Mouse (Mus musculus): ENCODE measurements at regions not wholly inside any gene's neighbourhood (a gene's known extent, or its start where the extent isn't known, plus 50 kb on each side); places are given as distances from the start of the nearest gene placed in this dataset.

DNA sequence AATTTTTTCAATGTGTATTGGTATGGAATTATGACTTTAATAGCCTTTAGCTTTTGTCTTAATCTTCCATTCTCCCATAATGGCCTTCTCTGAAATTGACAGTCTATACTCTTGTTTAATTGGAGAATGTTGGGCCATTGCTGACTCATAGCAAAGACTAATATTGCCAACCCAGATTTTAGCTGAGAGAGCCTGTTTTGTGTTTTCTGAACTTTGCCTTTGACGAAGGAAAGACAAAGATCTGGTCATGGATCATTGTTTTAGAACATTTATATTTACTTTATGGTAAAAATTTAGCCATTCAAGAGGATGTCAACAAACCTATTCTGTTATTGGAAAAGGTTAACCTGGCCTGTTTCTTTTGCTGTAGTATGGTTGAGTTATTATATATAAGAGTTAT is 512.1 kb downstream of the Cypt12 start:
- H3K9me3 ChIP-seq (ENCODE audit: control insufficient read depth, low read depth, low read length), result no peaks in the 10 kb centered on the region
- no peak overlapping the region for H3K27ac ChIP-seq (ENCODE audit: low read length)
- no peaks in the 10 kb centered on the region for H3K36me3 ChIP-seq (ENCODE audit: control insufficient read depth, insufficient read depth, low read length)
- H3K9ac ChIP-seq (replicated peaks; ENCODE audit: low read depth, low read length), result no peak overlapping the region
- 71% methylated on average over 1 of the region's 1 CpGs for WGBS
- H3K4me1 ChIP-seq (ENCODE audit: control insufficient read depth, insufficient read depth, low read length), result no peaks in the 10 kb centered on the region
- no peak for ATAC-seq (ENCODE audit: insufficient number of reproducible peaks, insufficient read depth, low FRiP score, low read depth)
- no peaks in the 10 kb centered on the region for H3K27me3 ChIP-seq (ENCODE audit: control insufficient read depth, insufficient read depth, low read length)
- H3K4me3 ChIP-seq (ENCODE audit: low read depth, low read length), result no peak overlapping the region
- no peak overlapping the region for H3K4me2 ChIP-seq (replicated peaks; ENCODE audit: low read depth, low read length)

DNA sequence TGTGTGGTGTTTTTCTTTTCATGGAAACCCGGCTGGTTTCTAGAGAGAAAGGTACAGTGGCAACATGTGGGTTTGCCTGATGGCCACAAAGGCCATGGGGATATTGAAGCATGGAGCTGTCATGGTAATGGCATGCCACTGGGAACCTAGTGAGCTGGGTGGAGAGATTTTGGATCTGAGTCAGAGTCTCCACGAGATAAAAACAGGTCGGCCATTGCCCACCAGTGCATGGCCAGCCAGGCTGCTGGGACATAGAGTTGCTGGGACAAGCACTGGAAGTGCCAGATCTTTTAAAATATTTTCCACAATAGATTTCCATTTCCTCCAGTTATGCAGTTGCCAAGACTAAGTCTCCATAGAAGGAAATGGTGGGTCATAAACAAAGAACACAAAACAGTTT is 523.6 kb downstream of the Cypt12 start:
- Histone ChIP-seq H3K9ac (replicated peaks; ENCODE audit: low read depth, low read length) (no peak overlapping the region), H3K36me3 (ENCODE audit: control insufficient read depth, insufficient read depth, low read length) (no peaks in the 10 kb centered on the region), H3K4me3 (ENCODE audit: low read depth, low read length) (no peak overlapping the region), H3K4me2 (replicated peaks; ENCODE audit: low read depth, low read length) (no peak overlapping the region), H3K4me1 (ENCODE audit: control insufficient read depth, insufficient read depth, low read length) (no peaks in the 10 kb centered on the region), H3K27me3 (ENCODE audit: control insufficient read depth, insufficient read depth, low read length) (no peaks in the 10 kb centered on the region), H3K9me3 (ENCODE audit: control insufficient read depth, low read depth, low read length) (no peaks in the 10 kb centered on the region), H3K27ac (ENCODE audit: low read length) (no peak overlapping the region)
- 86% methylated on average over 3 of the region's 3 CpGs for WGBS
- ATAC-seq (ENCODE audit: insufficient number of reproducible peaks, insufficient read depth, low FRiP score, low read depth), result no peak

DNA sequence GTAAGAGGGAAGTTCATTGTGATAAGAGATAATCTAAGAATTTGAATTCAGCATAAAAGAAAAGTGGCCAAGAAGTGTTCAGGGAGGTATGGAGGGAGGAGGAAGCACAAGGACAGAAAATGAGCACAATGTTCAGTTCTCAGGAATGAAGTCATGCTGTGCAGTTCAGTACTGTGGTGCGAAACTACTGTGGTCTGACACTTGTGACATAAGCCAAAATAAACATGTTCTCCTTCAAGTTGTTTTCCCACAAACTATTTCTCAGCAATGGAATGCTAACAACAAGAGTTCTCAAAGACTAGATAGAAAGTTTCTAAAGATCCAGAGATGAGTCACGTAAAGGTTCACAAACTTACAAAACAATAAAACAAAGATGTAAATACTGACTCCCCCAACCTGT is 531.3 kb downstream of the Cypt12 start:
- H3K9ac ChIP-seq (replicated peaks; ENCODE audit: low read depth, low read length), result no peak overlapping the region
- no peaks in the 10 kb centered on the region for H3K9me3 ChIP-seq (ENCODE audit: control insufficient read depth, low read depth, low read length)
- no peak overlapping the region for H3K4me3 ChIP-seq (ENCODE audit: low read depth, low read length)
- H3K4me1 ChIP-seq (ENCODE audit: control insufficient read depth, insufficient read depth, low read length), result no peaks in the 10 kb centered on the region
- 78% methylated on average over 2 of the region's 2 CpGs for WGBS
- no peak overlapping the region for H3K27ac ChIP-seq (ENCODE audit: low read length)
- no peaks in the 10 kb centered on the region for H3K36me3 ChIP-seq (ENCODE audit: control insufficient read depth, insufficient read depth, low read length)
- ATAC-seq (ENCODE audit: insufficient number of reproducible peaks, insufficient read depth, low FRiP score, low read depth), result no peak
- H3K27me3 ChIP-seq (ENCODE audit: control insufficient read depth, insufficient read depth, low read length), result no peaks in the 10 kb centered on the region
- H3K4me2 ChIP-seq (replicated peaks; ENCODE audit: low read depth, low read length), result no peak overlapping the region

DNA sequence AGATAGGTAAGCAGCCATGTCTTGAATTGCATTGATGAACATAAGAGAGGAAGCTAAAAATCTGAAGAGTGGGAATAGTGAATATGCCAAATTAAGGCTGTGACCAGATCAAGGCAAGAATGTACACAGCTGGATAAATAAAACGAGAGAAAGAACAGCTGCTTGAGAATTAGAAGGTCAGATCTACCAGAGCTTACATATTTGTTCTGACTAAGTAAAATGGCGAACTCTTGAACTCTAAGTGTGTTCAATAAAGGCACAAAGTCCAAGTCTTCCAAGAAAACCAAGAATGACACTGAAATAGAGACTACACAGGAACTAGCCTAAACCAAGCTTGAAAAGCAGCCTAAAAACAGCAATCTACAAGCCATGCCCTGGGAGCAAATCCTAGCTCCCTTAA is 533.8 kb downstream of the Cypt12 start:
- Histone ChIP-seq H3K27me3 (ENCODE audit: control insufficient read depth, insufficient read depth, low read length) (no peaks in the 10 kb centered on the region), H3K4me3 (ENCODE audit: low read depth, low read length) (no peak overlapping the region), H3K27ac (ENCODE audit: low read length) (no peak overlapping the region), H3K9me3 (ENCODE audit: control insufficient read depth, low read depth, low read length) (no peaks in the 10 kb centered on the region), H3K9ac (replicated peaks; ENCODE audit: low read depth, low read length) (no peak overlapping the region), H3K4me2 (replicated peaks; ENCODE audit: low read depth, low read length) (no peak overlapping the region), H3K36me3 (ENCODE audit: control insufficient read depth, insufficient read depth, low read length) (no peaks in the 10 kb centered on the region), H3K4me1 (ENCODE audit: control insufficient read depth, insufficient read depth, low read length) (no peaks in the 10 kb centered on the region)
- 60% methylated on average over 2 of the region's 2 CpGs for WGBS
- ATAC-seq (ENCODE audit: insufficient number of reproducible peaks, insufficient read depth, low FRiP score, low read depth), result no peak

DNA sequence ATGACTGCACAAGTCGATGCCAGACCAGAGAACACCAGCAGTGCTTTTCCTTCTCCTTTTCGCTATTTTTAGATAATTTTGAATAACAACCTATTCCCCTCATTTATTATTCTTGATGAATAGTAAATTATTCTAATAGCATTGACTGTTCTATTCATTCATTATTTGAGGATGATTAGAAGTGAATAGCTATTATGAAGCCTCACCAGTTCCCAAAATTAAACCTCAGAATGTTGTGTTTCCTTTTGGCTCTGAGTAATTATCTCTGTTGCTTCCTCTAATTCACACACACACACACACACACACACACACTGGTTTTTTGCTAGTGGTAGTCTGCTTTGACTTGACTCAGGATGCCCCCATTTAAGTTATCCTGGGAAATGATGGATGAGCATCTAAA is 540.7 kb downstream of the Cypt12 start:
- no peak for ATAC-seq (ENCODE audit: insufficient number of reproducible peaks, insufficient read depth, low FRiP score, low read depth)
- WGBS, result 83% methylated on average over 2 of the region's 2 CpGs

DNA sequence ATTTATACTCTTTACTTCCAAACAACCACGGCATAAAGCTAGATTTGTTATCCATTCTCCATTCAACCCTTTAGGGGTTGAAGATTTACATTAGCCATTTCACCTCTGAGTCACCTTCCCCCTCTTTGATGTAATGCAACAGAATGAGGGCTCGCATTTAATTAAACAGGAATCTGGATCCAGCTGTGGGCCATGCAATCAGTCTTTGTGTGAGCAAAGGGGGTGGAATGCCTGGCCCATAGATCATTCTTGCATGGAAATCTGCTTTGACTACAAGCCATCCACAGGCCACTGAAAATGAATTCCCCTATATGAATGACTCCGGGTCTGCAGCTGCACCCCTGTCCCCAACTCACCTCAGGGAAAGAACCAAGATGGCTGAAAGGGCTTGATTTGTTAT is 574.4 kb downstream of the Cypt12 start:
- 40% methylated on average over 3 of the region's 3 CpGs for WGBS
- Histone ChIP-seq H3K4me1 (ENCODE audit: control insufficient read depth, insufficient read depth, low read length) (no peaks in the 10 kb centered on the region), H3K9me3 (ENCODE audit: control insufficient read depth, low read depth, low read length) (no peaks in the 10 kb centered on the region; the same call in 1 of the 2 replicates), H3K36me3 (ENCODE audit: control insufficient read depth, insufficient read depth, low read length) (no peaks in the 10 kb centered on the region), H3K4me2 (replicated peaks; ENCODE audit: low read depth, low read length) (no peak overlapping the region), H3K9ac (replicated peaks; ENCODE audit: low read depth, low read length) (no peak overlapping the region), H3K27me3 (ENCODE audit: control insufficient read depth, insufficient read depth, low read length) (no peaks in the 10 kb centered on the region), H3K4me3 (ENCODE audit: low read depth, low read length) (no peak overlapping the region), H3K27ac (ENCODE audit: low read length) (no peak overlapping the region)
- no peak for ATAC-seq (ENCODE audit: insufficient number of reproducible peaks, insufficient read depth, low FRiP score, low read depth)

More for the DNA sequence above, 540.7 kb downstream of the Cypt12 start:
- H3K4me2 ChIP-seq (replicated peaks; ENCODE audit: low read depth, low read length), result no peak overlapping the region
- no peak overlapping the region for H3K27ac ChIP-seq (ENCODE audit: low read length)
- no peaks in the 10 kb centered on the region for H3K27me3 ChIP-seq (ENCODE audit: control insufficient read depth, insufficient read depth, low read length)
- H3K36me3 ChIP-seq (ENCODE audit: control insufficient read depth, insufficient read depth, low read length), result no peaks in the 10 kb centered on the region
- no peak overlapping the region for H3K4me3 ChIP-seq (ENCODE audit: low read depth, low read length)
- H3K9ac ChIP-seq (replicated peaks; ENCODE audit: low read depth, low read length), result no peak overlapping the region
- H3K9me3 ChIP-seq (ENCODE audit: control insufficient read depth, low read depth, low read length), result no peaks in the 10 kb centered on the region
- H3K4me1 ChIP-seq (ENCODE audit: control insufficient read depth, insufficient read depth, low read length), result no peaks in the 10 kb centered on the region

DNA sequence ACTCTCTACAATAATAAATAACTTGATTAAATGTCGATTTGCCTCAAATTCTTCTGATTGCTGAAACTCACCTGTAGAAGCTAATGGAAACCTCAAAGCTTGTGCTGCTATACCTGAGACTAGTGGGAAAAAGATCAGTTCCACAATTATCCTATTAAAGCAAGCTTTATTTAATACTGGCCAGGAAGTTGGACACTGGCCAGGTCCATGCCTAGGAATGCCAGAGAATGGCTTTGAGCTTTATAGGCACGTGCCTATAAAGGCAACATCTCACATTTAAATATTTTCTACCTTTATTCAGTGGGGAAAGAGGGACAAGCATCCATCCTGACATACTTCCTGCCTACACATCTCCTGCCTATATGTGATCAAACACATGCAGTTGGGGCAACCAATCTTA is 575.8 kb downstream of the Cypt12 start:
- Histone ChIP-seq H3K27ac (ENCODE audit: low read length) (no peak overlapping the region), H3K36me3 (ENCODE audit: control insufficient read depth, insufficient read depth, low read length) (no peaks in the 10 kb centered on the region), H3K9ac (replicated peaks; ENCODE audit: low read depth, low read length) (no peak overlapping the region), H3K4me3 (ENCODE audit: low read depth, low read length) (no peak overlapping the region), H3K4me2 (replicated peaks; ENCODE audit: low read depth, low read length) (no peak overlapping the region), H3K9me3 (ENCODE audit: control insufficient read depth, low read depth, low read length) (no peaks in the 10 kb centered on the region), H3K4me1 (ENCODE audit: control insufficient read depth, insufficient read depth, low read length) (no peaks in the 10 kb centered on the region), H3K27me3 (ENCODE audit: control insufficient read depth, insufficient read depth, low read length) (no peaks in the 10 kb centered on the region)
- 70% methylated on average over 2 of the region's 2 CpGs for WGBS
- no peak for ATAC-seq (ENCODE audit: insufficient number of reproducible peaks, insufficient read depth, low FRiP score, low read depth)

DNA sequence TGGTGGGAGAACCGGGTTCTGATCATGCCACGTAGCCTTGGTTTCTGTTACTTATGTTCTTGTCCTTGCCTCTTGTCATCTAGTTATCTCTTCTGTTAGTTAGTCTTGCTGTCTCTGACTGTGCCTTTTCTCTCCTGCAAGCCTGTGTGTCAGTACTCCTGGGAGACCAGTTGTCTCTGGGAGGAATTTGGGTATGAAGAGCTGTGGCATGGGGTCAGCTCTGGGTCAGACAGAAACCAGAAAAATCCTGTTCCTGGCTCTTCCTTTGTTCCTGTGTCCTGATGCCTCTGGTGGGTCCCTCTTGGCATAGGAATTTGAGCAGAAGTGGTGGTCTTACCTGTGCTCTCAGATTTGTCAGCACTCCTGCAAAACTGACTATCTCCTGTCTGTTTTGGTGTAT is 609.0 kb downstream of the Cypt12 start:
- WGBS, result 88% methylated on average over 2 of the region's 2 CpGs
- ATAC-seq (ENCODE audit: insufficient number of reproducible peaks, insufficient read depth, low FRiP score, low read depth), result no peak
- H3K9ac ChIP-seq (replicated peaks; ENCODE audit: low read depth, low read length), result no peak overlapping the region

DNA sequence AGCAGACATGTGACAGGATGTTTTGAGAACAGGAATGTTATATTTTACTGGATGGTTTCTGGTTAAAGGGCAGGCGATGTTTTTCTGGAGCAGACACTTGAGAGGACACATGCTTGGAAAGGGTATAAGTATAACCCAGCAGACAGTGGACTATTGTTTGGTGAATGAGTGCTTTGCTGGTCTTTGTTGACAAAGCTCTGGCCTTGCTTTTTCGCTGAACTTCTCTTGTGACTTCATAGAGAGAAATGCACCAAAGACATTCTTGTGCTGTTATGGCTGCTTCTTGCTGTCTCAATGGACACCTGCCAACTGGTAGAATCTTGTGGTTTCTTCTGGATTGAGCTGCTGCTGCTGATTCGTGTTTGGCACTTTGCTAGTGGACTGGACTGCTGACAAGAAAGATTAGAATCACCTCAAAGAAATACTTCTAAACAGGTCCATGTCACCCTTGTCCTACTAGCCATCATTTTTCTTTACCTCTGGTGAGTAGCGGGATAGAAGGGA is 612.1 kb downstream of the Cypt12 start:
- no peak overlapping the region for H3K9ac ChIP-seq (replicated peaks; ENCODE audit: low read depth, low read length)
- WGBS, result 55% methylated on average over 4 of the region's 4 CpGs

More for the DNA sequence above, 609.0 kb downstream of the Cypt12 start:
- H3K27ac ChIP-seq (ENCODE audit: low read length), result no peak overlapping the region
- H3K27me3 ChIP-seq (ENCODE audit: control insufficient read depth, insufficient read depth, low read length), result no peaks in the 10 kb centered on the region
- H3K36me3 ChIP-seq (ENCODE audit: control insufficient read depth, insufficient read depth, low read length), result no peaks in the 10 kb centered on the region
- H3K9me3 ChIP-seq (ENCODE audit: control insufficient read depth, low read depth, low read length), result no peaks in the 10 kb centered on the region
- H3K4me2 ChIP-seq (replicated peaks; ENCODE audit: low read depth, low read length), result no peak overlapping the region
- no peaks in the 10 kb centered on the region for H3K4me1 ChIP-seq (ENCODE audit: control insufficient read depth, insufficient read depth, low read length)
- H3K4me3 ChIP-seq (ENCODE audit: low read depth, low read length), result no peak overlapping the region

More for the DNA sequence above, 612.1 kb downstream of the Cypt12 start:
- no peak for ATAC-seq (ENCODE audit: insufficient number of reproducible peaks, insufficient read depth, low FRiP score, low read depth)
- Histone ChIP-seq H3K27me3 (ENCODE audit: control insufficient read depth, insufficient read depth, low read length) (no peaks in the 10 kb centered on the region), H3K27ac (ENCODE audit: low read length) (no peak overlapping the region), H3K36me3 (ENCODE audit: control insufficient read depth, insufficient read depth, low read length) (no peaks in the 10 kb centered on the region), H3K4me2 (replicated peaks; ENCODE audit: low read depth, low read length) (no peak overlapping the region), H3K4me3 (ENCODE audit: low read depth, low read length) (no peak overlapping the region), H3K4me1 (ENCODE audit: control insufficient read depth, insufficient read depth, low read length) (no peaks in the 10 kb centered on the region), H3K9me3 (ENCODE audit: control insufficient read depth, low read depth, low read length) (no peaks in the 10 kb centered on the region)

All from stomach, embryonic 14.5 days (tissue).